Mouse (Mus musculus): ENCODE data around the gene Mlst8.

- TF ChIP-seq CTCF (IDR thresholded peaks at IDR 0.05; ENCODE audit: extremely low read depth, insufficient read length, insufficient replicate concordance, low read depth, low read length) (no peak), POLR2A (IDR thresholded peaks at IDR 0.05; ENCODE audit: low read depth, low read length) (no peak)
These were observed 36.2 kb downstream of the Mlst8 start, which contains the start of gene Dnase1l2 for GRCm38 (mm10) chr17:24442632-24443155.
